Mouse (Mus musculus): Measurements from ENCODE around the gene Hist1h2bc.
A peak's percentile ranks its signal among the peaks of the same experiment; 100 is the strongest.

Gene Hist1h2bc

DNA sequence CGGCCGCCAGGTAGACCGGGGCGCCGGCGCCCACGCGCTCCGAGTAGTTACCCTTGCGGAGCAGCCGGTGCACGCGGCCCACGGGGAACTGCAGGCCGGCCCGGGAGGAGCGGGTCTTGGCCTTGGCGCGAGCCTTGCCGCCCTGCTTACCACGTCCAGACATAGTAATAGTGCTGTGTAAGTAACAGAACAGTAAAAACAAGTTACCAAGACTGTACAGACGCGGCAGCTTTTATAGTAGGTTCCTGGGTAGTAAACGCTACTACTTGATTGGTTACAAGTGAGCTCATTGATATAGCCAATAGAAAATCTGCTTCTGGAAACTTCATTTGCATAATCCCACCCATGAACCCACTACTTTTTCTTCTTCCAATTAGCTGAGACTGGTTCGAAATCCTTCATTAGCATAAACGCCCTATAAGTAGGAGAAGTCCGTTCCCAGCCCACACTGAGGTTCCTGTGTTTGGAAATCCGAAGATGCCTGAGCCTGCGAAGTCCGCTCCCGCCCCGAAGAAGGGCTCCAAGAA, at the start of gene Hist1h2bc, which contains the start of gene Hist1h2ac:
Hist1h2bc (plus strand) TSS at position 445 of the 527 bp plus-strand sequence.
Hist1h2ac (minus strand) TSS at position 194 of the 527 bp plus-strand sequence.
- peak; percentile 95 for DNase-seq (ENCODE audit: low read depth, low spot score)

DNA sequence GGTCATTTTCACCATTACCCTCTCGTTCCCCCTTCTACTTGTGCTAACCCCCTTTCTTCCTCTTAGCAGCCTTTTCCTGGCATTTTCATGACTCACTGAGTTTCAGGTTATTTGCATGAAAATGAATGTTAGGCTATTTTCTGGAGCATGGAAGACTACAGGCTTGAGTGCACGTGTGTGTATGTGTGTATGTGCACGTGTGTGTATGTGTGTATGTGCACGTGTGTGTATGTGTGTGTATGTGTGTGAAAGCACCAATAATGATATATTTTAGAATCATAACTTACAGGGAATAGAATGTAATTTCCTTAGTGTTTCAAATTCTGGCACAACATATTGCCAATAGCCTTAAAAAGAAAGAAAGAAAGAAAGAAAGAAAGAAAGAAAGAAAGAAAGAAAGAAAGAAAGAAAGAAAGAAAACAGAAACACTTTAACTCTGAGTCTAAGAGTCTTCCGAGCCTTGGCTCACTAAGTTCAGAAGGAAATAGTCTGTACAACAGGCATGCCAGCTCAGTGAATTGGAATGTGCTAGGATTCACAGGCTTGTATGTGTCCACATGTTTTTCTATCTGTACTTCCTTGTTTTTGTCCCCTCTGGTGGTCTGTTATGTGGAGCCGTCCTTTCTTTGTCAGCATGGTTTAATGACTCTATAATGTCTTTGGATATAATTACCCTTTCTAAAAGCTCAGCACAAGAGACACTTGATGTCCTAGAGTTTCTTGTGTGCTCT, 24.2 kb upstream of the Hist1h2bc start:
- no peak for DNase-seq (ENCODE audit: low read depth, low spot score)

DNA sequence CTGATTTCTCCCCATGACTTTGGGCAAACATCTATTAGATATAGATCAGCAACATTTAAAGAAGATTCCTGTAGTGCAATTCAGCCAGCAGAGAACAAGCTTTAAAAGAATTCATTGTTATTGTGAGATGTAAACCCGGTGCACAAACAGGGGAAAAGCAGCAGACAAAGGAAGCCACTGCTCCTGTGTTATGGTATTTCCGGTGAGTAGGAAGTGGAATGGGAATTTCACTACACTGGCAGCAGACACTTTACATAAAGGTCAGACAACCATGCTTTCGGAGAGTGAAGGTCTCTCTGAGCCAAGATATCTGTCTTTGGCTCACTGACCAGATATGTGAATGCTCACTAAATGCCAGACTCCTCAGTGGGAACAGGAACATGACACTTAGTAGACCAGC, 21.5 kb upstream of the Hist1h2bc start:
- DNase-seq (ENCODE audit: low read depth, low spot score): no peak

DNA sequence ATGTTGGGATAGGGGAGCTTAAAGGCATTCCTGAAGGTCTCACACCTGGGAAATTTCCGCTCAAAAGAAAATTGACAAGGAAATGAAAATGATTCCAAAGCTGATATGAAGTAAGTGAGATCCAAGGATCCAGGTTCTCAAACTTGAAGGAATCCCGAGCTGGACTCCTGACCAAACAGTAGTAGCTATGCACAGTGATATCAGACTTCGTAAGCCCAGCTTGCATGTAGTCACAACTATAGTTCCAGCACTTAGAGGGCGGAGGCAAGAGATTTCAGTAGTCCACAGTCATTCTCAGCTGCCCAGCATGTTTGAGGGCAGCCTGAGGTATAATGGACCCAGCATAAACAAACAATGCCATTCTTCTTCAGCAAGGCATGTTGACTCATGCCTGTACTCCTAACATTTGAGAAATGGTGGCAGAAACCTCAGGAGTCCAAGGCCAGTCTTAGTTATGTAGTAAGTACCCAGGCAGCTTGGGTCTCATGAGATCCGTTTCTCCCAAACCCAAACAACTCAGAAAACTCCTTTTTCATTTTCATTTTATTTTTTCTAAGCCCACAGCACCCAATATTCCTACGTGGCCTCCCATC, 1.9 kb upstream of the Hist1h2bc start:
- DNase-seq (ENCODE audit: low read depth, low spot score): no peak

DNA sequence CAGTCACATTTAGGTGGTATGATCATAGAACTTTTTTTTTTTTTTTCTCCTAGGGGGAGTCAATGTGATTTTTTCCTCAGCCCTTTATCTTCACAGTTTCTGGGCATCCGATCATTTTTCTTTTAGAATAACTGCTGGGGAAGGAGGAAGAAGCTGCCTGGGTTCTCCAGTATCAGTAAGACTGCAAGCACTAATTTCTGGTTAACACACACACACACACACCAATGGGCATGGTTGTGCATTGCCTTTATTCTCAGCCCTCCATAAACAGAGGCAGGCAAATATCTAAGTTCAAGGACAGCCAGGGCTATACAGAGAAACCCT, 1.4 kb upstream of the Hist1h2bc start:
- no peak for DNase-seq (ENCODE audit: low read depth, low spot score)

DNA sequence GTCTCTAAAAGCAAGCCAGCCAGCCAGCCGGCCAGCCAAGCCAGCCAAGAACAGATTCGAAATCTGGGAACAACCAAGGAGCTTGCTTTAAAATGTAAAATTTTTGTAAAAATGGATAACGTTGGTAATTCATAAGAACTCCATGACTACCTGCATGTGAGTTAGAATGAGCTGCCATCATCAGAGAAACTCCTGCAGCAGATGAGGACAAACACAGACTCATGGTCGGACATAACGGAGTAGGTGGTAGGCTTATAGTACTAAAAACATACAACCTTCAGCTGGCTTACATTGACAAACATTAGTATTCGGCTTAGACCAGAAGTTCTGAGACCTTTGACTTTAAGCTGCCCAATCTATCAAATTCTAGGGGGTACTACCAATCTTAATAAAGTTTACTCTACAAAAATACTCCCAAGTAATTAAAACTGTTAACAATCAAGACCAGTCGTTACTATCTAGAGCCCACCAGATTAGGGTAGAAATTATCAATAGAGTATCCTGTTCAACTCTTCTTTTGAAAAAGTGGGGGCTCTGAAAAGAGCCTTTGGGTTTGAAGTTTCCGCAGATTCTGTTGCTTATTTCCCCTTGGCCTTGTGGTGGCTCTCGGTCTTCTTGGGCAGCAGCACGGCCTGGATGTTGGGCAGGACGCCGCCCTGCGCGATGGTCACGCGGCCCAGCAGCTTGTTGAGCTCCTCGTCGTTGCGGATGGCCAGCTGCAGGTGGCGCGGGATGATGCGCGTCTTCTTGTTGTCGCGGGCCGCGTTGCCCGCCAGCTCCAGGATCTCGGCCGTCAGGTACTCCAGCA, 848 bp upstream of the Hist1h2bc start:
- DNase-seq (ENCODE audit: low read depth, low spot score): peak; percentile 37

DNA sequence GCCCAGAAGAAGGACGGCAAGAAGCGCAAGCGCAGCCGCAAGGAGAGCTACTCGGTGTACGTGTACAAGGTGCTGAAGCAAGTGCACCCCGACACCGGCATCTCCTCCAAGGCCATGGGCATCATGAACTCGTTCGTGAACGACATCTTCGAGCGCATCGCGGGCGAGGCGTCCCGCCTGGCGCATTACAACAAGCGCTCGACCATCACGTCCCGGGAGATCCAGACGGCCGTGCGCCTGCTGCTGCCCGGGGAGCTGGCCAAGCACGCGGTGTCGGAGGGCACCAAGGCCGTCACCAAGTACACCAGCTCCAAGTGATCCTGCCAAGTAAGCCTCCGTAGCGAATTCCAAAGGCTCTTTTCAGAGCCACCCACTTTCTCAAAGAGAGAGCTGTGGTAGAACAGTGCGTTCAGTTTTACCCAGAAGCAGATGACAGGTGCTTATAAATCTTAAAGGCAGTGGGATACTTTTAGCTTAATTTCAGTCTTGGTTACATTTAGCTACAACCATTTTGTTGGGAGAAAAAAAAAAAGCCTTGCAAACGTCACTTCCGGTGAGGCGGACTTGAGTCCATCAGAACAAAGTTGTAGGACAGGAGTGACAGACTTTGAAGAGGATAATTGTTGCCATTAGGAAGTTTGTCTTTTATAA, 421 bp downstream of the Hist1h2bc start:
- DNase-seq (ENCODE audit: low read depth, low spot score): peak; percentile 88

DNA sequence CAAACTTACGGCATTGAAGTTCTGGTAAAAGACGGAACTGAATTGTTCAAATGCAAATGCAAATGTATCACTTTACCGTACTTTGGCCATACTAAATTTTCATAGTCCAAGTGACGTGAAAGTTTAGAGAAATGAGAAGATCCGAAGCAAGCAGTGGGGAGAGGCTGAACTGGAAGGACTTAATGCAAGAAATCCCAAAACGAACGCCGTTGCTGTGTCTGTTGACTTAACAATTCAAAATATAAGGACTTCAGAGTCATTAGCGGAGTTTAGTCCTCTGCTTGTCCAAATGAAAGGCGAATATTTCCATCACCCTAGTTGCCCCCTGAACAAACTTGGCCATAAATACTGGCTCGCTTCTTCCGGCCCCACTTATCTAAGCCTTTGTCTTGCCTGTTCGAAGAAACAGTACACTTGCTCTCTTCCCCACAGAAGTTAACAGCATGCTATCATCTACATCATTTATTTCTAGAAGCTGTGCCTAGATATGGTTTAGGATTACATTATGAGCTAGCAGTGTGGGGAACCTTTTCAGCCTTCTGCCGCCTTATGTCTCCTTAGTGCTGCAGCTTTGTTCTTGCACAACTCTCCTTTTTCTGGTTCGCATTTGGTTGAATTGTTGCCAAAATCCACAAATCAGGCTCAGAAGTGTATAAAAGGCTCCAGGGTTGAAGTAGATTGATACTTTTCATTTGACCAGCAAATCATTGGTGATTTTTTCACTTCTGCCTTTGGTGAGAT, 1.3 kb downstream of the Hist1h2bc start:
- peak; percentile 34 for DNase-seq (ENCODE audit: low read depth, low spot score)

DNA sequence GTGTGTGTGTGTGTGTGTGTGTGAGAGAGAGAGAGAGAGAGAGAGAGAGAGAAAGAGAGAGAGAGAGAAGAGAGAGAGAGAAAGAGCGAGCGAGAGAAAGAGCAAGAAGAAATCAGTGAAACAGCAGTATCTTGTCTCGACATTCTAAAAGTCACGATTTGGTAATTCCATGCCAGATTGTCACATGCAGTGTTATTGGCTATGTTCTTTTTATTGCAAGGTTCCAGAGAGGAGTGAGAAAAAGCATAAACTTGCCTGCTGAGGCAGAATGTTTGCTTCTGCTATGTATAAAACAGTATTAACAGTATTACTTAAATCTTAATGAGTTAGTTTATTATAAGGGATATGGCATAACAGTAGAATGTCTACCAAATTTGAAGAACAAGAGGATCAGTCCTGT, 2.0 kb downstream of the Hist1h2bc start:
- DNase-seq (ENCODE audit: low read depth, low spot score): no peak

DNA sequence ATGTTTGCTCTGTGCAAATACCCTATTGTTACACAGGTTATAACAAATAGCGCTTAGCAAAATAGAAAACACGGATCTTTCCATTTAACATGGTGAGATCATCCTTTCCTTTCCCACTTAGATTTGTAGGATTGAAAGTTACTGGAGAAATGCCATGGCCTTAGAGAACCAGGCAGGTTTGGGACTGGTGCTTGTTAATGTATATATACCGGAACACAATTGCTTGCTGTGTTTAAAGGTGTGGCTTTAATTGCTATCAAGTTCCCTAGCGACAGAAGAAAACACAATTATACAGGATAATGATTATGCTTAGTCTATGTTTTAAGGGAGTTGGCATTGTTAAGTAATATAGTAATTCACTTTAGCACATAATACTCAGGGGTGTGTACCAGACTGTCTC, 3.2 kb downstream of the Hist1h2bc start:
- no peak for DNase-seq (ENCODE audit: low read depth, low spot score)

DNA sequence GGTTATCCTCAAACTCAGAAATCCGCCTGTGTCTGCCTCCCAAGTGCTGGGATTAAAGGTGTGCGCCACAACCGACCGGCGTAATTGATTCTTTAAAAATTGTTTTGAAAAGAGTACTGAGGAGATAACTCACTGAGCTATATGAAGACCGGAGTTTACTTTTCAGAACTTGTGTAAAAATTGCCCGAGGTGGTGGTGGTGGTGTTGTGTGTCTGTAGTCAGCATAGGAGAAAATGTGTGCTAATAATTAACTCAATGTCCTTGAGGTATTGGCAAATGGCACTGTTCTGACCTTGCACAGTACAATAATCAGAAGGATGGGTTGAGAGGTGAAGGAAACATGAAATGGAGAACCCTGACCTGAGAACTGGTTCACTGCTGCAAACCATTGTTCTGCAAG, 3.9 kb downstream of the Hist1h2bc start:
- DNase-seq (ENCODE audit: low read depth, low spot score): no peak

DNA sequence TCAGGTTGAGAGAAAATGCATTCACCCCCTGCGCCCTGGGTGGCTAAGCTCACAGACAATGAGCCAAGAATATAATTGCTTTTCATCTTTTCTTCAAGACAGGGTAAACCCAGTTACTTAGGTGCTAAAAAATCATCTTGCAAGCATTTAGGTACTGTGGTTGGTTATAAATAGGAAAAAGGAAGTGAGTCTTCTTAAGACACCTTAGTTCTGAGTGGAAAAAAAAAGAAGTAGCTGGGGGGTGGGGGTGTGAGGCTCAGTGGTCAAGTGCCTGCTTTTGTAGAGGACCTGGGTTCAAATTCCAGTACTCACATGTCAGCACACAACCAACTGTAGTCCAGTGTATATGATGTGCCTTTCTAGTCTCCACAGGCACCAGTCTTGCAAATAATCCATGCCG, 5.0 kb downstream of the Hist1h2bc start:
- DNase-seq (ENCODE audit: low read depth, low spot score): no peak

DNA sequence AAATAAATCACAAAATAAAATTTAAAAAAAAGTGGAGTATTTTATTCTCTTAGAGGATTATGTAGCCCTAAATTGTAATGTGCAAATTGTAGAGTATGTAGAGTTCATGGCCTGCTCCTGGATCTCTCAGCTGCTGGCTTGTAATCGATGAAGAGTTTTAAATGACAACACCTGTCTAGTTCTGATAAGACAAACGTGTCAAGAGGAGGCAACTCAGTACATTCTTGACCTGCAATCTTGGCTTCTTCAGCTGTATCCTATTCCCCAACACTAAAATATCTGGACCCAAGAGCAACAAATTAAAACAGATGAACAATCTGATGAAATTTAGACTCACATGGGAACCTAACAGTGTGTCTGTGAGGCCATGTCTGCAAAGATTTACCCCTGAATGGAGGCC, 5.5 kb downstream of the Hist1h2bc start:
- DNase-seq (ENCODE audit: low read depth, low spot score): no peak

DNA sequence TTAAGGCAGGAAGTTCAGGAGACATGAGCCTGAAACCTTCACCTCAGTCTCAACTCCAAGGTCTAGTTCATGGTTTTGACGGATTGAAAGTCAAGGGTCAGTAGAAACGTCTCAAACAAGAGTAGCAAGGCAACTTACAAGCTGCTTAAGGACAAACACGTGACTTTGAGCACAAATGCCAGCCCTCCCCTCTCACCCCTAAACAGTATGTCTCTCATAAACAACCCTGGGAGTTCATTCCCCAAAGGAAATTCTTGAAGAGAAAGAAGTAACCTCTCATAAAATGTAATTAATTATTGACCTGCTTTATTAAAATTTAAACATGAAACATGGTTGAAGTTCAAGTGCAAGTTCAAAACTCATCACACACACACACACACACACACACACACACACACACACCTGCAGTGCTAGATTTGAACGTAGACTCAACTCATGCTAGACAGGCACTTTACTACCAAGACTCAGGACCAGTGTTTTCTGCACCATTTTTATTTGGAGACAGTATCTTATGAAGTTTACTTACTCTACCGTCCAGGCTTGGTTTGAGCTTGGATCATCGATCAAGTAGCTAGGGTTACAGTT, 9.9 kb downstream of the Hist1h2bc start:
- no peak for DNase-seq (ENCODE audit: low read depth, low spot score)

DNA sequence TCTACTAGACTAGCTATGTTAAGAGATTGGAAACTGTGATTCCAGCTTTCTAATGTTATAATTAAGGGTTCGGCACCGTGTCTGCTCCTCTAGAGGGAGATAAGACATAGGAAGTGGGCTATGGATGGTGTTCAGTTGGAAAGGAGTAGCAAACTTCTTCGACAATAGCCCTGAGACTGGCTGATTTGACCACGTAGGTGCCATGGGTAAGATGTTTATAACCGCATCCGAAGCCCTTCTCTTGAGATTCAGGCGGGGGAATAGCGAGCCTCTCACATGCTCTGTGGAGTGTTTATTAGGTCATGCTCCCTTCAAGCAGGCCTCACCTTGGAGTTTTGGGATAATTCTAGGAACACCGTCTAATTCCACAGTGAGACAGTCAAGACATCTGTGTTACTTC, 11.0 kb downstream of the Hist1h2bc start:
- DNase-seq (ENCODE audit: low read depth, low spot score): no peak

DNA sequence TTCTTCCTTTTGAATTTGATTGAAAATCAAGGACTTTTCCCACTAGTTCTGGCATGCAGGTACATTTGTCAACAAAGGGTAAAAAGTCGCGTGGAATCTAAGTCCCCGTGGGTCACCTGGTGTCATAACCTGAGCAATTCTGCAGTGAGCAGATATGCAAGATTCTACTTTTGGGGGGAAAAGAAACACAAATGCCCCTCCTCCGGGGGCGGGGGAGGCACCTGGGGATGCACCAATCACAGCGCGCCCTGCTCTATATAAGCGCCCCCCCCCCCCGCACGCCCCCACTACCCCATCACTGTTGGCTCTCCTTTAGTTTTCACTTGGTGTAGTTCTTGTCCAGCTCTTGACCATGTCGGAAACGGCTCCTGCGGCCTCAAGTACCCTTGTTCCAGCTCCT, 11.5 kb downstream of the Hist1h2bc start, which contains the start of gene Hist1h1t:
Hist1h1t (plus strand) TSS at position 301 of the 400 bp plus-strand sequence.
- DNase-seq (ENCODE audit: low read depth, low spot score): no peak

DNA sequence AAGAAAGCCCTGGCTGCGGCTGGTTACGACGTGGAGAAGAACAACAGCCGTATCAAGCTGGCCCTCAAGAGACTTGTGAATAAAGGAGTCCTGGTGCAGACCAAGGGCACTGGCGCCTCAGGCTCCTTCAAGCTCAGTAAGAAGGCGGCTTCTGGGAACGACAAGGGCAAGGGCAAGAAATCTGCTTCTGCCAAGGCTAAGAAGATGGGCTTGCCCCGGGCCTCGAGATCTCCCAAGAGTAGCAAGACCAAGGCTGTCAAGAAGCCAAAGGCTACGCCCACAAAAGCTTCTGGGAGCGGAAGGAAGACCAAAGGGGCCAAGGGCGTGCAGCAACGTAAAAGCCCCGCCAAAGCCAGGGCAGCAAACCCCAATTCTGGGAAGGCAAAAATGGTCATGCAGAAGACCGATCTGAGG, 12.1 kb downstream of the Hist1h2bc start:
- no peak for DNase-seq (ENCODE audit: low read depth, low spot score)

DNA sequence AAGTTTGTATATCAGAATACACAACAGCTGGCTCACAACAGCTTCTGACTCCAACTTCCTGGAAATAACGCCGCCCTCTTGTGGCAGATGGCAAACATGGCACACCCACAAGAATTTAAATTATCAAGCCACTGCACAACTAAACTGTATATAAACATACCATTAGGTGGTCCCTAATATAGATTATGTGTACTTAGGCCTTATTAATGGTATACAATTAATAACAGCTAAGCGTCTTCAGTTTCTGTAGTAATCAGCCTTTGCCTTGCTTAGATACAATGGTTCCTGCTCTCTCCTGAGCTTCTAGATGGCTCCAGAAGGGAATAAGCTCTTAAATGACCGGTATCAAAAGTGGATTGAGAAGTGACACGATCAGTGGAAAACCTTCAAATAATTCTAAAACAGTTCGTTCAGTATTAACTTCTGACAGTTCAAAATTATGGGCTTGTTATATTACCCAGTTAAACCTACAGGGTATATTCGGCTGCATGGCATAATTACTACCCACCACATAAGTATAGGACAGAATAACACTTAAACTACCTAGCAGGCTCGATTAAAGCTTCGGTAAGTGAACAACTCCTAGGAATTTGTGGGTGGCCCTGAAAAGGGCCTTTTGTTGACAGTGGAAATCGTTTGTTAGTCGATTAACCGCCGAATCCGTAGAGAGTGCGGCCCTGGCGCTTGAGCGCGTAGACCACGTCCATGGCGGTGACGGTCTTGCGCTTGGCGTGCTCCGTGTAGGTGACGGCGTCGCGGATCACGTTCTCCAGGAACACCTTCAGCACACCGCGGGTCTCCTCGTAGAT, 13.7 kb downstream of the Hist1h2bc start:
- peak; percentile 81 for DNase-seq (ENCODE audit: low read depth, low spot score)

DNA sequence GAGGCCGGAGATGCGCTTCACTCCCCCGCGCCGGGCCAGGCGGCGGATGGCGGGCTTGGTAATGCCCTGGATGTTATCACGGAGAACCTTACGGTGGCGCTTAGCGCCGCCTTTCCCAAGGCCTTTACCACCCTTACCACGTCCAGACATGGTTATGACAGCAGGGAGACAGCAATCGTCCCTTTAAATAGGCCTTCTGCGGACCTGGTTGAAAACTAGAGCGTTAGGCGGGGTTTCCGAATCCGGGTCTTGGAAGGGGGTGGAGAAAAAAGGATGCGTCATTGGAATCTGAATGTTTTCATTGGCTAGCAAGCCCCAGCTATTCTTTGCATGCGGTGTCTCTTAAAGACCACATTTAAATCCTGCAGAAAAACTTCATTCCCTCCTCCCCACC, 14.3 kb downstream of the Hist1h2bc start, which contains the start of gene Hist1h4c:
Hist1h4c (minus strand) TSS at position 155 of the 394 bp plus-strand sequence.
- DNase-seq (ENCODE audit: low read depth, low spot score): peak; percentile 97

DNA sequence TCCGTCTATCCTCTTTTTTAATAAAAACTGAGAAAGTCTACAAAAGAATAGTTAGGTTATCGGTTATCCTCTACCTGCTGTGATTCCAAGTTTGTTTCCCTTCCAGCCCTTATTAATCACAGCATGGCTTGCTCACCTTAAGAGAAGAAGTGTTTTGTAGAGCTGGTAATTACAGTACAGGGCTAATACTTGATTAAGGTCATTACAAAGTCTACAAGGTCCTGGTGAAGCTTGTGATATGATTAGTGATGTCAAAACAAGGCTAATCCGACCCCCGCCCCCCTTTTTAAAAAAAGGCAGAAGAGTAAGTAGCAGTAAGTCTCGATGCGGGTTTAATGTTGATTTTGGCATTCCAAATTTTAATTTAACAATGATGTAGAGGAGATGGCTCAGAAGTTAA, 15.0 kb downstream of the Hist1h2bc start:
- no peak for DNase-seq (ENCODE audit: low read depth, low spot score)
